Mouse (Mus musculus) gastrocnemius, postnatal 10 days (tissue): ENCODE measurements around the gene Rbbp8nl. TPM values are rescaled to one million over a fixed set of nuclear protein-coding genes. Genes with fewer than 3 reads are reported as not detected.
A peak's percentile ranks its signal among the peaks of the same experiment; 100 is the strongest.

Experiments
- DNase-seq: peaks from one replicate; pipeline ENCODE4 v3.0.0; 2021; ENCODE audit warnings: mixed read lengths
- total RNA-seq, 2 experiments: library from RNA; stranded (reverse); gene quantifications; 2 replicates each; pipeline ENCODE4 v1.2.3; 2021

The Rbbp8nl gene
- total RNA-seq, 2 experiments from 2014 or later = not detected

GRCm38 (mm10) chr2:180257963-180258865, 31.5 kb downstream of the Rbbp8nl start:
- DNase-seq = no peak

DNA sequence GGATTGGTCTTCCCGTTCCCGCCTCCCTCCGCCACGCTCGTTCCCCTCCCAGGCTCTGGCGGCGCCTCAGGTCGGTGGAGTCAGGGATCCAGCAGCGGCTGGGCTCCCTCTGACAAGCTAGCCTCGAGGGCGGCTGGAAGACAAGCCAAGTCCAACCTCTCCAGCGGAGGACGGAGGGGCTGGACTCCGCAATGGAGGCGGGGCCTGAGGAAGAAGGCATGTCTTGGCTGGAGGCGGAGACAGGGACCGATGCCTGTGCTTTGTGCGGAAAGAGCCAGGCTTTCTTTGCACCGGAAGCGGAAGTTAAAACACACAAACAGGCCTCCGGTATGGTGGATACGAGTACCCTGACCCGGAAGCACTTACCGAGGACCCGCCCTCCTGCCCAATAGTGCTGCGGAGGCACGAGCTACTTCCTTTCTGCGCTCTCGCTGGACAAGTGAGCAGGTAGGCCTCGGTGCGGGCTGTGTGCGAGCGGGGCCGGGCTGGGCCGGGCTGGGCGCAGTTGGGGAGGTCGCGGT, 32.6 kb downstream of the Rbbp8nl start, which contains the start of gene Rps21:
Gene Rps21 (plus strand): TSS at position 377 of the 521 bp plus-strand sequence.
- DNase-seq = peak; percentile 96

- DNase-seq = no peak
Measured at GRCm38 (mm10) chr2:180256296-180257000, 33.2 kb downstream of the Rbbp8nl start.

DNA sequence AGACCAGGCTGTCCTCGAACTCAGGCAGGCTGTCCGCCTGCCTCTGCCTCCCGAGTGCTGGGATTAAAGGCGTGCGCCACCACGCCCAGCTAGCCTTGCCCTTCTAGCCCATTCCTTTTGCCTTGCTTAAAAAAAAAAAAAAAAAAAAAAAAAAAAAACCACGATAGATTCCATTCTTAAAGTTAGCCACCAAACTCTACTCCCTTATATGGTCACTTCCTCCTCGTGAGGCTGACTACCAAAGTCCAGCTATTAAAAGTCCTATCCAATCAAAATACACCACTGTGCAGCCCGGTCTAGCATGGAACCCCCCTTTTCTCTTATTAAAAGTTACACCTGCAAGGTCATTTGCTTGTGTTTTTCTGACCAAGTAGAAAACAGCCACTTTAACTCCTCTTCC, 34.0 kb downstream of the Rbbp8nl start:
- DNase-seq = no peak

DNA sequence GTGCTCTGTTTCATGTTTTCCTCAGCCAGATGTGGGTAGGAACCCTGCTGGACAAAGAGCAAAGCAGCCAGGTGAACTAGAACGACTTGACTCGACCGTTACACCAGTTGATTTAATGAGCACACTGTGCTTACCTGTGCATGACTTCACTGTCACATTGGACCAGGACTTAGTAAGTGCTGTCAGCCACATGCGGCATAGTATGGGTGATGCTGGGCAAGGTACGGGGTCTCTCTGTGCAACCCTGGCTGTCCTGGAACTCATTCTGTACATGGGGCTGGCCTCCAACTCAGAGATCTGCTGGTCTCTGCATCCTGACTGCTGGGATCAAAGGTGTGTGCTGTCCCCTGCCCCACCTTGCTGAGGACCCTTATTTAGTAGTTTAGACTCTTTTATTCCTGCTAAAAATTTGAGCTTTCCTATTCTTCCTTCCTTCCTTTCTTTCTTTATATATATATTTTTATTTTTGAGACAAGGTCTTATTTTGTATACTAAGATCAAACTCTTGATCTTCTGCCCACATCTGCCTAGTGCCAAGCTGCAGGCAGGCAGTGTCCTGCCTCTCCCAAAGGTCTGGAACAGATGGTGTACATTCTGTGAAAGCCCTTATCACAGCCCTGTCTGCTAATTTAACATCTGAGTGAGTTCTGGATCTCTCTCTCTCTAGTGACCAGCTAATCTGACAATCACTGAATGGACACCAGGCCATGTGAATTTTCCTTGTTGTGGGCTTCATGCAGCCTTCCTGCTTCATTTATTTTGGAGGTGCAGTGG, 35.1 kb downstream of the Rbbp8nl start:
- DNase-seq = no peak

- no peak for DNase-seq
Measured at GRCm38 (mm10) chr2:180251838-180252237, 37.8 kb downstream of the Rbbp8nl start.

- DNase-seq = peak; percentile 71
Measured at GRCm38 (mm10) chr2:180250930-180251611, 38.6 kb downstream of the Rbbp8nl start.

- DNase-seq = no peak
Measured at GRCm38 (mm10) chr2:180248947-180249660, 40.6 kb downstream of the Rbbp8nl start.

DNA sequence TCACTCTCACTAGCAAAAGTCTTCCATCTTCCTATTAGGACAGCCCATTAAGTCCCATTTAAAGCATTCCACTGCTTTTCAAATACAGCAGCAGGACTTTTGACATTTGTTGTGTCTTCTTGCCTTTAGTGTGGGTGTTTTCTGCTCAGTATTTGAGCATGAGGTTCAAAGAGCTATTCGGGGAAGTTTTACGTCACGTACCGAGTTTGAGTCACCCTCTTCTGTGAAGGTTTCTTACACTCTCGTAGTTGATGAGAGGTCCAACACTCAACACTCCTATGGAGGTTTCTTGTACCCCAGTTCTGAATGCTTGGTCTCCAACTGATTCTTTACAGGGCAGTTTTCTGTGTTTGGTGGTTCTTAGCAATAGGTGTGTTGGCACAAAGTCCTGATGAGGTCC, 41.8 kb downstream of the Rbbp8nl start:
- DNase-seq = no peak

DNA sequence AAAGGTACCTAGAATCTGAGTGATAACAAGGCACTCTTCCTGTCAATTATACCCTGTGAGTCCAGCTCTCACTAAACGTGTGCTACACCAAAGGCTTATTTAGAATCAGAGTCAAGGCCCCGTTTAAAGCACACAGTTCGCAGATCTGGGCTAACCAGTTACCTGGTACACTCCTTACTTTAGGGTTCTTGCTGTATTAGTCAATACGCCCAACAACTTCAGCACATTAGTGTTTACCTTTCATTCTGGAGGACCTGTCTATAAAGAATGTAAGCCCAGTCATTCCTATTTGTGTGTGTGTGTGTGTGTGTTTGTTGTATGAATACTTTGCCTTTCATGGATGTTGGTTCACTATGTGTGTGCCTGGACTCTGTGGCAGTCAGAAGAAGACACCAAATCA, 46.6 kb downstream of the Rbbp8nl start:
- no peak for DNase-seq

- no peak for DNase-seq
Measured at GRCm38 (mm10) chr2:180238591-180238990, 51.1 kb downstream of the Rbbp8nl start.

DNA sequence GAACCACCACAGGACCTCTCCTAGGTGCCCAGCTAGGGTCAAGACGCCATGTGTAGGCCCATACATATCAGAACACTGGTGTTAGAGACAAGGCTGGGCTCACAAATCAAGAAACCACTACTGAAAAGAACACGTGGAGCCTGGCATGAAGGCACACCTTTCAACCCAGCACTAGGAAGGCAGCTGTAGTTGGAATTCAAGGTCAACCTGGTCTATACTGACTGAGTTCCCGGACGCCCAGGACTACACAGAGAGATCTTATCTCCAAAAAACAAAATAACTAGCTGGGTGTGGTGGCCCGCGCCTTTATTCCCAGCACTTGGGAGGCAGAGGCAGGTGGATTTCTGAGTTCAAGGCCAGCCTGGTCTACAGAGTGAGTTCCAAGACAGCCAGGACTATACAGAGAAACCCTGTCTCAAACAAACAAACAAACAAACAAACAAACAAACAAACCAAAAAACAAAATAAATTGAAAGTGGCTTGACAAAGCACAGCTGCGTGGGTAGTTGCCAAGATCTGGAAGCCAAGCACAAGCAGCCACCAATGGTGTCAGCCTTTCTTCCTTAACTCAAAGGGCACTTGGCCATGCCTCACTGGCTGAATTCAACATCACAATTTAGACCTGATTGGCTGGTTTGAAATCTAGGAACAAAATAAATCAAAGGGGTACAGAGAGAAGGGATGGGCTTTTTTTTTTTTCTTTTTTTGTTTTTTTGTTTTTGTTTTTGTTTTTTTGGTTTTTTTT, 51.9 kb downstream of the Rbbp8nl start:
- DNase-seq = no peak

DNA sequence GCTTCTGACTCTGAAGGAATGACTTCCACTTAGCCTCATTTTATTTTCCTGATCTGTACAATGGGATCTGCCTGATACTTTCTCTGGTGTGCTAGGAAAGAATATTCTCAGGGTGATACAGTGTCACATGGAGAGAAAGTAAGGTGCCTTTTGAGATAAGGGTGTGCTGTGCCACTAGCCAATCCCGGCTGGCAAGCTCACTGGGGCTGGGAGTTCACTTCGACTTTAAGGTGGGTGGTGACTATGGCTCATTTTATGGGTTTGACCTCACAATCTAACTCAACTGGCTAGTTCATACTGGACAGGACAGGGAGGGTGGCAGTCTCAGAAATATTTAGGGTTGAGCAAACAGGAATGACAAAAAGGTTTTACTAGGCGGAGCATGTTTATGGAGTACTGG, 52.7 kb downstream of the Rbbp8nl start:
- DNase-seq = no peak

DNA sequence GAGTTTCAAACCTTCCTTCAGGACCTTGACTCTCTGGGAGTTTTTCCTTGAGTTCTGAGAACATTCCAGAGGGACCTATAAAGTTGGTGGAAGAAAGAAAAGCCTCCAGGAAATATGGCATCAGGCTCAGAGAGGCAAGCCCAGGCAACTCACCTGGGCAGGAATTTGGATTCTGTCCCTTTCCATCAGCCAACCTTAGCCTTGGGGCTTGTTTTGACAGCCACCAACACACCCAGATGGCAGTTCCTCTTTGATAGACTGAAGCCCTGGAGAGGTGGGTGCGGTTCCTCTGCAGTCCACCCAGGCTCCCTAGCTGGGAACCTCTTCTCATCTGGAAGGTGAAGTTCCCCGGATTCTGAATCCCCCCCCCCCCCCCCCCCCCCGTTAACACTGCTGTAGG, 53.2 kb downstream of the Rbbp8nl start:
- DNase-seq = no peak

DNA sequence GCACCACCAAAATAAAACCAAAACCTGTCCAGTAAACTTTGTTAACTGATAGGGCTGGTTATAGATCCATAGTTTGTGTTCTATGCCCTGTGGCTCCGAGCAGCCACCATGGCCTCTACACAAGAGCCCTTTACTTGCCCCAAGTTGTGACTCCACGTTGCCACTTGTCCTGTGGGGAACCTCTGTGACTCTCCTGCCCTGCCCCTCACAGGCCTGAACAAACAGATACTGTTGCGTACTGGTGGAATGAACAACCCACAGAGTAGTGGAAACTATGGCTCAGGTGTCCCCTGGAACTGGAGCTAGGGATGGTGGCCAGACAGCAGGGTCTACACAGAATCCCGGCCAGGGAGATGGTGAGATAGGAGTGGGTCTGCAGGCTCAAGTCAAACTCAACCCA, 53.9 kb downstream of the Rbbp8nl start:
- DNase-seq = no peak

DNA sequence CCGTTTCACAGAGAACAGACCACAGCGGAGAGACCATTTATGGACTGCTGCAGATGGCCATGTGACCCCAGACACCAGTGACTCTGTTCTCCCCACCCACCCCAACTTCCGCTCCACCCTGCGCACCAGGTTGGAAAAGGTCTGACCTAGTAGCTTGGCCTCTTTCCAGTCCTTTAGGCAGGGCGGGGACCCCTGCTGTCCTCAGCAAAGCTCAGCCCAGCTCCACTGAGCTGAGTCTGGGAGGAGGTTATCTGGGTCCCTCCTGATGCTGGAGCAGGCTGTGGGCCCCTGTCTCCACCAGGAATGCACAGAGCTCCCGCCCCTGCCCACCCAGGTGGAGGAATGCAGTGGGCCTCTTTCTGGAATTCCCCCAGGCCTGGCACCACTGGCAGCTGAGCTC, 54.7 kb downstream of the Rbbp8nl start:
- DNase-seq = no peak

DNA sequence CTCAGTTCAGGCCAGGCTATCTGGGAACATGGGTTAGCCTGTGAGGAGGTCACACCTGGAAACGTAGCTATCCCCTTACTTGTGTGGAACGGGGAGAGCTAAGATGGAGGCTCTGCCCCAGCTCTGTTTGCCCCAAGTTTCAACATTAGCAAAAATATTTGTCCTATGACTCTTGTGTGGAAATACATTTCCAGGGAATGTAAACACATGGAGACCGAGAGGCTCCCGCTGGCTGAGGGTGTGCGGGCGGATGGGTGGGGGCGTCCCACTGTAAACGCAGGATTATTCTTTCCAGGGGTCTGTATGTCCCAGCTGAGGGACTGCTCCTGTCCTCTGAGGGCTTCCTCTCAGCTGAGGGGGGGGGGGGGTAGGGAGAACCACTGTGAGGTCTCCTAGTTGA, 55.3 kb downstream of the Rbbp8nl start:
- no peak for DNase-seq

GRCm38 (mm10) chr2:180233101-180233904, 56.4 kb downstream of the Rbbp8nl start:
- DNase-seq = no peak

GRCm38 (mm10) chr2:180230482-180230881, 59.2 kb downstream of the Rbbp8nl start:
- DNase-seq = no peak
